Mouse (Mus musculus): ENCODE measurements at regions not wholly inside any gene's neighbourhood (a gene's known extent, or its start where the extent isn't known, plus 50 kb on each side); places are given as distances from the start of the nearest gene placed in this dataset.

DNA sequence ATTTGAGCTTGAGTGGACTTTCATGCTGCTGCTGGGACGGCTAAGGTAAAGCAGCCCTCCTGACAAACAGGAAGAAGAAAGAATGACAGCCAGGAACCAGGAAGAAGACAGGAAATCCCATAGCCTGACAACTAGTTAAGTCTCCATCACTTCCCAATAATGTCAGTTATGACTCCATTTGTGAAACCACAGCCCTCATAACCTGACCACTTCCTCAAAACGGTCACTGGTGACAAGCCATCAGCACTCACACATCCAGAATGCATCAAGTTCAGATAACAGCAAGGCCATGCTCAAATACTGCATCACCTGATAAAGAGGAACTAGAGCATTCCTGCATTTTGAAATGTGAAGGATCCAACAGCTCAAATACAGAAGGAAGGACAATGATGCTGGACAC, 288.3 kb downstream of the Zfp706 start:
- peaks cover under 1% of the 10 kb centered on the region for H3K27me3 ChIP-seq (ENCODE audit: control insufficient read depth, insufficient read depth, low read depth, low read length)
- peaks cover 17% of the 10 kb centered on the region for H3K4me1 ChIP-seq (ENCODE audit: control insufficient read depth, low read depth, low read length)
- no peaks in the 10 kb centered on the region for H3K9me3 ChIP-seq (replicated peaks; ENCODE audit: control insufficient read depth, low read length)
- no peak overlapping the region for H3K27ac ChIP-seq (ENCODE audit: low read length)
- no peak overlapping the region for H3K4me2 ChIP-seq (ENCODE audit: low read depth, low read length)
- H3K36me3 ChIP-seq (ENCODE audit: control insufficient read depth, insufficient read depth), result no peaks in the 10 kb centered on the region
- no peak overlapping the region for H3K9ac ChIP-seq (ENCODE audit: low read depth, low read length)
- H3K4me3 ChIP-seq (ENCODE audit: low read depth, low read length), result no peak overlapping the region
- ATAC-seq (ENCODE audit: low read depth), result no peak
- WGBS (ENCODE audit: insufficient replicate concordance), result 4% methylated on average over 2 of the region's 2 CpGs

DNA sequence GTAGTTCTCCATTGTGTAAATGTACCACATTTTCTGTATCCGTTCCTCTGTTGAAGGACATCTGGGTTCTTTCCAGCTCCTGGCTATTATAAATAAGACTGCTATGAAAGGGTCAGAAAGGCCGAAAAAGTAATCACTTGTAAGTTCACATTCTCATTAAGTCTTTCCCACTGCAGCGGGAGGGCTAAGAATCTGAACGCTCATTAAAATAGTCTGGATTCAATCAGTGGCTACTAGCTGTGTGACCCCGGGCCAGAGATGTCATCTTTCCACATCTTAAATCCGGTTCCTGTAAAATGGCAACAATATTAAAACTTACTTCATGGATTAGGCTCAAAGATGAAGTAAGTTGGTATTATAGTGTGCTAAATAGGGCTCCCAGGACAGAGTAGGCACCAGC, 289.7 kb downstream of the Zfp706 start:
- Histone ChIP-seq H3K4me1 (ENCODE audit: control insufficient read depth, low read depth, low read length) (peaks cover 17% of the 10 kb centered on the region), H3K4me2 (ENCODE audit: low read depth, low read length) (no peak overlapping the region), H3K27ac (ENCODE audit: low read length) (no peak overlapping the region), H3K9ac (ENCODE audit: low read depth, low read length) (no peak overlapping the region), H3K36me3 (ENCODE audit: control insufficient read depth, insufficient read depth) (no peaks in the 10 kb centered on the region), H3K9me3 (replicated peaks; ENCODE audit: control insufficient read depth, low read length) (no peaks in the 10 kb centered on the region), H3K27me3 (ENCODE audit: control insufficient read depth, insufficient read depth, low read depth, low read length) (no peaks in the 10 kb centered on the region), H3K4me3 (ENCODE audit: low read depth, low read length) (no peak overlapping the region)
- 76% methylated on average over 6 of the region's 6 CpGs for WGBS (ENCODE audit: insufficient replicate concordance)
- no peak for ATAC-seq (ENCODE audit: low read depth)

DNA sequence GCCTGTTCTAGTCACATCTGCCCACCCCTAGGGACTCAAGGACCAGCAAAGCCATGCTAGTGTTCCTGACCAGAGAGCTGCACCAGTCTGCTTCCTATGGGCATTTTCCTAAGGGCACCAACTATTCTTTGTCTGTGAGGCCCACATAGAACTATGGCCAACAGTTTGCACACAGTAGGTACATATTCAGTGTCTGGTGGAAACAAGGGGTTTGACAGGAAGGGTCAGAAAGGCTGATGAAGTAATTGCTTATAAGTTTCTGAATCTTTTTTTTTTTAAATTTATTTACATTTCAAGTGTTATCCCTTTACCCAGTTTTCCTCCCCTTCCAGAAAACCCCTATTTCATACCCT, 290.9 kb downstream of the Zfp706 start:
- no peak for ATAC-seq (ENCODE audit: low read depth)
- 0 out of 2 replicates have a peak overlapping the region, but pooled peaks have one; percentile 37 for H3K9ac ChIP-seq (ENCODE audit: low read depth, low read length)
- no peaks in the 10 kb centered on the region for H3K27me3 ChIP-seq (ENCODE audit: control insufficient read depth, insufficient read depth, low read depth, low read length)
- H3K36me3 ChIP-seq (ENCODE audit: control insufficient read depth, insufficient read depth), result no peaks in the 10 kb centered on the region
- H3K9me3 ChIP-seq (replicated peaks; ENCODE audit: control insufficient read depth, low read length), result no peaks in the 10 kb centered on the region
- no peak overlapping the region for H3K4me3 ChIP-seq (ENCODE audit: low read depth, low read length)
- peak overlapping the region; percentile 54; the same call in 1 of the 2 replicates for H3K27ac ChIP-seq (ENCODE audit: low read length)
- H3K4me1 ChIP-seq (ENCODE audit: control insufficient read depth, low read depth, low read length), result peaks cover 13% of the 10 kb centered on the region
- no peak overlapping the region; the same call in 1 of the 2 replicates for H3K4me2 ChIP-seq (ENCODE audit: low read depth, low read length)

DNA sequence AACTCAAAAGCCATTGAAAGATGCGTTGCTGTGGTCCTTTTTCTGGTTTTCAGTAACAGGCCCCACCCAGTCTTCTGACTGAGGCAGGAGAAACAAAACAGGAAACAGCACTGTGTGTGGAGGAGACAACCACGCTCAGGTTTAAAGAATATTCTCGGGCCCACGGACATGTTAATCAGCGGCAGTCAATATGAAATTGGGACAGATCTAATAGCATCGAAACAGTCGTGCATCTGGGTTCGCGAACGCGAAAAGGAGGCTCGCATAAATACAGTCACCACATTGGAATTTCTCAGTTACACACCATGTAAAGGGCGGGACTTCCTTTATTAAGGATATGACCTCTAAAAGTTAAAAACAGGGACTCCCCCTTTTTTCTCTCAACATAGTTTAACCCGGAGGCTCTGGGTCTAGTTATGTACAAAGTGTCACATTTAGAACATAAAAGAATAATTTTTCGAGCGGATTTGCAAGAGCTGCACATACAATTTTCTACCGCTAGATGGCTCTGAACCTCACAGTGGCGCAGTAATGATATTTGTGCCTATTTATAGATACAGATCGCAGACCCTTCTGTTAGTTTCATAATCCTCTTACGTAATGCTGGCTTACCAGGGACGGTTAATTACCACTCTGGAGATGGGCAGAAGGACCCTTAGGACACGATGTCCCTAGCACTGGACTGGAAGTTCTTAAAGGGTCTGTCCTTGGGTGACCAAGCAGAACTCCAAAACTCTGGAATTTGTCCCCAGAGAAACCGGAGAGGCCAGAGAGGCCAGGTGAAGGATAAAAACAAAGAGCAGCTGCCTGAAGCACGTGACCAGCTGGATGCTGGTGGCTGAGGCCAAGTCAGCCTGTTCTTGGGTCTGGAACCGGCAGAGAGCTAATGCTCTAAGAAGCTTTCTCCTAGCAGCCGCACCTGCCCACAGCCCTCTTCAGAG, 291.6 kb downstream of the Zfp706 start:
- peak overlapping the region; percentile 37 for H3K9ac ChIP-seq (ENCODE audit: low read depth, low read length)
- peak overlapping the region; percentile 55 for H3K4me3 ChIP-seq (ENCODE audit: low read depth, low read length)
- H3K4me1 ChIP-seq (ENCODE audit: control insufficient read depth, low read depth, low read length), result peaks cover 13% of the 10 kb centered on the region
- WGBS (ENCODE audit: insufficient replicate concordance), result 6% methylated on average over 26 of the region's 26 CpGs
- H3K9me3 ChIP-seq (replicated peaks; ENCODE audit: control insufficient read depth, low read length), result no peaks in the 10 kb centered on the region
- no peaks in the 10 kb centered on the region for H3K36me3 ChIP-seq (ENCODE audit: control insufficient read depth, insufficient read depth)
- ATAC-seq (ENCODE audit: low read depth), result peak; percentile 72
- H3K4me2 ChIP-seq (ENCODE audit: low read depth, low read length), result peak overlapping the region; percentile 62
- H3K27ac ChIP-seq (ENCODE audit: low read length), result peak overlapping the region; percentile 54; the same call in 1 of the 2 replicates
- H3K27me3 ChIP-seq (ENCODE audit: control insufficient read depth, insufficient read depth, low read depth, low read length), result no peaks in the 10 kb centered on the region

GRCm38 (mm10) chr15:36715159-36715558, 292.4 kb downstream of the Zfp706 start:
- no peak overlapping the region for H3K9ac ChIP-seq (ENCODE audit: low read depth, low read length)
- no peak for ATAC-seq (ENCODE audit: low read depth)
- 84% methylated on average over 6 of the region's 6 CpGs for WGBS (ENCODE audit: insufficient replicate concordance)
- H3K9me3 ChIP-seq (replicated peaks; ENCODE audit: control insufficient read depth, low read length), result no peaks in the 10 kb centered on the region
- no peaks in the 10 kb centered on the region for H3K36me3 ChIP-seq (ENCODE audit: control insufficient read depth, insufficient read depth)
- no peak overlapping the region for H3K27ac ChIP-seq (ENCODE audit: low read length)
- H3K4me2 ChIP-seq (ENCODE audit: low read depth, low read length), result 0 out of 2 replicates have a peak overlapping the region, but pooled peaks have one; percentile 62
- H3K4me1 ChIP-seq (ENCODE audit: control insufficient read depth, low read depth, low read length), result peaks cover 13% of the 10 kb centered on the region
- H3K27me3 ChIP-seq (ENCODE audit: control insufficient read depth, insufficient read depth, low read depth, low read length), result no peaks in the 10 kb centered on the region
- H3K4me3 ChIP-seq (ENCODE audit: low read depth, low read length), result no peak overlapping the region

DNA sequence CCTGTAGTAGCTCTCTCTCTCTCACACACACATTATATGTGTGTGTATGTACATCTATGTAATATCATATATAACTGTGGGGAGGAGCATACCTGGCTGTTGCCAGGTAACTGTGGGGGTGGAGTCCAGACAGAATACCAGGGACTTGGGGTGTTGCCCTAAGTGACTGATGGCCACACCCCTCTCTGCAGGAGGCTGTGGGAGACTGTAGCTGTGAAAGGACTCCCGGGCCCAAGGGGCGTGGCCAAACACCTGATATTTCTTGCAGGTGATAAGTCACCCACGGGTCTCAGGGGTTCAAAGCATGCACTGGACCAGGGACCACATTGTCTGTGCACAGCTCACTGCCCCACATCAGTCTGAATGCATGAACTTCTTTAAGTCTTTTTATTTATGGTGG, 297.8 kb downstream of the Zfp706 start:
- 33% methylated on average over 3 of the region's 3 CpGs for WGBS (ENCODE audit: insufficient replicate concordance)
- no peaks in the 10 kb centered on the region for H3K9me3 ChIP-seq (replicated peaks; ENCODE audit: control insufficient read depth, low read length)
- no peaks in the 10 kb centered on the region for H3K27me3 ChIP-seq (ENCODE audit: control insufficient read depth, insufficient read depth, low read depth, low read length)
- H3K4me1 ChIP-seq (ENCODE audit: control insufficient read depth, low read depth, low read length), result peaks cover 6% of the 10 kb centered on the region
- H3K4me2 ChIP-seq (ENCODE audit: low read depth, low read length), result no peak overlapping the region
- H3K36me3 ChIP-seq (ENCODE audit: control insufficient read depth, insufficient read depth), result no peaks in the 10 kb centered on the region
- H3K27ac ChIP-seq (ENCODE audit: low read length), result no peak overlapping the region
- no peak for ATAC-seq (ENCODE audit: low read depth)
- no peak overlapping the region for H3K4me3 ChIP-seq (ENCODE audit: low read depth, low read length)
- H3K9ac ChIP-seq (ENCODE audit: low read depth, low read length), result no peak overlapping the region

- H3K27me3 ChIP-seq (ENCODE audit: control insufficient read depth, insufficient read depth, low read depth, low read length), result no peaks in the 10 kb centered on the region
- H3K4me1 ChIP-seq (ENCODE audit: control insufficient read depth, low read depth, low read length), result peaks cover 6% of the 10 kb centered on the region
- H3K9ac ChIP-seq (ENCODE audit: low read depth, low read length), result no peak overlapping the region
- no peak overlapping the region for H3K4me2 ChIP-seq (ENCODE audit: low read depth, low read length)
- no peak overlapping the region for H3K4me3 ChIP-seq (ENCODE audit: low read depth, low read length)
- H3K36me3 ChIP-seq (ENCODE audit: control insufficient read depth, insufficient read depth), result no peaks in the 10 kb centered on the region
- peak; percentile 62 for ATAC-seq (ENCODE audit: low read depth)
- WGBS (ENCODE audit: insufficient replicate concordance), result 3% methylated on average over 3 of the region's 3 CpGs
- H3K27ac ChIP-seq (ENCODE audit: low read length), result no peak overlapping the region
- no peaks in the 10 kb centered on the region for H3K9me3 ChIP-seq (replicated peaks; ENCODE audit: control insufficient read depth, low read length)
These were observed 299.1 kb downstream of the Zfp706 start for GRCm38 (mm10) chr15:36708471-36708870.

- H3K4me2 ChIP-seq (ENCODE audit: low read depth, low read length), result no peak overlapping the region
- H3K27me3 ChIP-seq (ENCODE audit: control insufficient read depth, insufficient read depth, low read depth, low read length), result no peaks in the 10 kb centered on the region
- H3K4me3 ChIP-seq (ENCODE audit: low read depth, low read length), result no peak overlapping the region
- WGBS (ENCODE audit: insufficient replicate concordance), result 42% methylated on average over 4 of the region's 4 CpGs
- H3K9me3 ChIP-seq (replicated peaks; ENCODE audit: control insufficient read depth, low read length), result no peaks in the 10 kb centered on the region
- H3K27ac ChIP-seq (ENCODE audit: low read length), result no peak overlapping the region; the same call in 1 of the 2 replicates
- H3K36me3 ChIP-seq (ENCODE audit: control insufficient read depth, insufficient read depth), result no peaks in the 10 kb centered on the region
- H3K4me1 ChIP-seq (ENCODE audit: control insufficient read depth, low read depth, low read length), result peaks cover 6% of the 10 kb centered on the region
- H3K9ac ChIP-seq (ENCODE audit: low read depth, low read length), result no peak overlapping the region
- peak; percentile 69 for ATAC-seq (ENCODE audit: low read depth)
These were observed 301.6 kb downstream of the Zfp706 start for GRCm38 (mm10) chr15:36705990-36706389.

- H3K36me3 ChIP-seq (ENCODE audit: control insufficient read depth, insufficient read depth), result no peaks in the 10 kb centered on the region
- peaks cover 6% of the 10 kb centered on the region for H3K4me1 ChIP-seq (ENCODE audit: control insufficient read depth, low read depth, low read length)
- no peak overlapping the region for H3K4me2 ChIP-seq (ENCODE audit: low read depth, low read length)
- peak overlapping the region; percentile 29; the same call in 1 of the 2 replicates for H3K27ac ChIP-seq (ENCODE audit: low read length)
- no peak overlapping the region for H3K9ac ChIP-seq (ENCODE audit: low read depth, low read length)
- H3K27me3 ChIP-seq (ENCODE audit: control insufficient read depth, insufficient read depth, low read depth, low read length), result no peaks in the 10 kb centered on the region
- H3K9me3 ChIP-seq (replicated peaks; ENCODE audit: control insufficient read depth, low read length), result no peaks in the 10 kb centered on the region
- 35% methylated on average over 2 of the region's 2 CpGs for WGBS (ENCODE audit: insufficient replicate concordance)
- no peak overlapping the region for H3K4me3 ChIP-seq (ENCODE audit: low read depth, low read length)
- peak; percentile 47; the same call in 1 of the 2 replicates for ATAC-seq (ENCODE audit: low read depth)
These were observed 302.2 kb downstream of the Zfp706 start for GRCm38 (mm10) chr15:36705391-36705790.
